Mouse (Mus musculus): ENCODE results near the gene Dnajc27. TPM values are rescaled to one million over a fixed set of nuclear protein-coding genes. Genes with fewer than 3 reads are reported as not detected.

The Dnajc27 gene
- polyA plus RNA-seq (2015; fragmentation: Nextera tagmentation; extraction: Ambion mirVana) = 2.1 and 2.8 TPM in 2 replicates

DNA sequence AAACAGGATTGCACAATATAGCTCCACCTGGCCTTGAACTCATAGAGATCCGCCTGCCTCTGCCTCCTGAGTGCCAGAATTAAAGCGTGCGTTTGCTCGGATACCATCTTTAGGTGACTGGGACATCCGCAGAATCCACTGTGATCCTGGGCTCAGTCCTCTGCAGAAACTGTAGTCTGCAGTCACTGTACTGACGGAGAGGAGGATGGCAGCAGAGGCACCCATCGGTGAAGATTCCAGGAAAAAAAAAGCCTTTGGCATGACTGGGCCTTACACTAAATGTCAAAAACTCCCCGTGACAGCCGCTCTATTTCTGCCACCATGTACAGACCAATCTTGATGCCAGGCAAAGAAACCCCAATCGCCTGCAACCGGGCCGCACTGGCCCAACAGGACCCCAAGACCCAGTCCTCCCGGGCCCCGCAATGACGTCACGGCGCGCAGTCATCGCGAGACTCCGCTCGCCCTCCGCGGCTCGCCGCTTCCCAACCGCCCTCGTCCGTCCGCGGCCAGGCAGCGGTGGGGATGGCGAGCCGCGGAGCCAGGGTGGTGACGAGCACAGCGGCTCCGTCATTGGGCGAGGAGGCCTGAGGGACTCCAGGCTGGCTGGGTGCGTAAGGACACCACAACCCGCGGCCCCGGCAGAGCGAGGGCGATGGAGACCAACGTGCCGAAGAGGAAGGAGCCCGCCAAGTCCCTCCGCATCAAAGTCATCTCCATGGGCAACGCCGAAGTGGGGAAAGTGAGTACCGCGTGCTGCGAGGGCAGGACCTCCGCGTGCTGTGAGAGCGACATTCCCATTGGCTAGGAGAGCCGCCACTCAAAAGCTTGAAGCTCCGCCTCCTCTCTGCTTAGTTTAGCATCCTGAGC is at the start of gene Dnajc27:
Gene Dnajc27, plus strand, starts transcription at position 452 of the 870 bp plus-strand sequence.

DNA sequence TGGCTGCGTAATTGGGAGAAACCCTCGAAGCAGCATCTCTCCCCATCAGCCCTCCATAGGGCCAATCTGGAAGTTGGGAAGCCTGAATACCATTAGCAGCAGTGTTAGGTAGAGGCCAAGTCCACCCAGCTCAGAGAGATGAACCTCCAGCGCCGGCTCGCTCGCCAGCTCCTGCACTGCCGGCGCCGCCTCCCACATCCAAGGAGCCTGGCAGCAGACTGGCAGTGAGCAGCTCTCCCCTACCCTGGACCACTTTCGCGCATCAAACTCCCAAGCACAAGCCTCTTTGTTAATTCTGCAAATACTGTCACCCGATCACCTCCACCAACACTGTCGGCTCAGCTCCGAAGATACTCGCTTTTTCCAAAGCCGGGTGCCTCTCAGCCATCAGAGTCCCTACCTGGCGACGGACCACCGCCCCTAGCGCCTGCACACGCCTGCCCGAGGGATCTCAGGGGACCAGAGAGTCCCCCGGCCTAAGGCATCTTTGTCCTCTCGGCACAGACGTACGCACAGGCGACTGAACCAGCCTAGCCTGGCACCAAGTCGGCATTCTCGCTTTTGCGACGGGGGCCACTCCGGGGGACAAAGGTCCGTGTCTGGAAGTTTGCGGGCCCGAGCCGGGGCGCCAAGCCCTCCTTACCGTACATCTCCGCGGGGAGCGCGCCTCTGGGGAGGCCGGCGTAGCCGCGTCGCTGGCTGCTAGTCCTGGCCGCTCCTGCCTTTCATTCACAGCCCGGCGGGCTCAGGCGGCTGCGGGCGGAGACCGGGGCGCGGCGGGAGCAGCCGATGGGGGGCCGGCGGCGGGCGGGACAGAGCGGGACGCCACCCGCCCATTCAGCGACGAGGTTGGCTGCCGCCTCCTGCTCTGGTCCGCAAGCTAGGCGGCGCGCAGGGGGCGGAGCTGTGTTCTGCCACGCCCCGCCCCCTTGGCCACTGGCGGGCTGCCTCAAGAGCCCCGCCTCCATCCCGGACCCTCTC is 44.0 kb upstream of the Dnajc27 start, which contains the start of gene Efr3b:
Gene Efr3b, minus strand, starts transcription at position 855 of the 981 bp plus-strand sequence.

DNA sequence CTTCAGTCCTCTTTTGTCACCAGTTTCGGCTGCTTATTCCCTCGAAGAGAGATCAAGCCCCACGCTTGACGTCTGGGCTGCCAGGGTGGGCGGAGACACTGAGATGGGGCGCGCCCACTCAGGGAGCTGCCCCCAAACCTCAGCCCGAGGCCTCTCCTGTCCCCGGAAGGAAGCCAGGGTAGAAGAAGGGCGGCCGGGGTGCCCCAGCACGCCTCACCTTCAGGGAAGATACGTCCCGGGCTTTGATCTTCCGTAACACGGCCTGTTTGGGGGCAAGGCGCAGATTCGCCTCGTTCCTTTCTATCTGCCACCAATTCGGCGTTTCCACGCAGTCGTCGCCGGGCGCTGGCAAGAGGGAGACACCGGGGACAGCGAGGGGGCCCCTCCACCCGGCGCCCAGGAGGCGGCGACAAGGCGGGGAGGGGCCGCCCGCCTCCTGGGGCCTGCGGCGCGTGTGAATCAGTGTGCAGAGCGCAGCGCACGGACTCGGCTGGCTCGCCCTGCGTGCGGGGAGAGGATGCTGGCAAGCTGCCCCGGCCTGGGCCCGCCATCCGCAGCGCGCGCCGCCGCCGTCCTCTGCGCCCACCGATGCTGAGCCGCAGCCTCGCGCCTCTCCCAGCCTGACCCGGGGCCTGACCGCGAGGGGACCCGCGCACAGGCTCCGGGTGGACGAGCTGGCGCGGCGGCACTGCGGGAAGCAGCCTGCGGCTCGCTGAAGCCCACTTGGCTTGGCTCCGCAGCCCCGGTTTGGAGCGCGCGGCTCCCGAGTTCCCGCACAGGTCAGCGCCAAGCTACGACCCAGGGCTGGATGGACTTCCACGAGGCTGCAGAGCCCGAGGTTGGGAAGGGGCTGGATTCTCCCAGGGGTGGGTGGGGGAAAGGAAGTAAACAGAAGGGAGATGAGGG is 50.8 kb downstream of the Dnajc27 start, which contains the start of gene Adcy3:
Gene Adcy3, plus strand, starts transcription at position 163 of the 906 bp plus-strand sequence.

Other genes with a start within 250 kb of the Dnajc27 start
- gene Pomc, start 127.6 kb upstream of the Dnajc27 start, polyA plus RNA-seq (2015; fragmentation: Nextera tagmentation; extraction: Ambion mirVana) = 0.46 and 1.1 TPM in 2 replicates
- gene Efr3b, start 43.7 kb upstream of the Dnajc27 start, polyA plus RNA-seq (2015; fragmentation: Nextera tagmentation; extraction: Ambion mirVana) = 0.72 and 1.2 TPM in 2 replicates
- gene Adcy3, start 50.5 kb downstream of the Dnajc27 start, polyA plus RNA-seq (2015; fragmentation: Nextera tagmentation; extraction: Ambion mirVana) = 1.6 and 2.7 TPM in 2 replicates
- gene Ptrhd1, start 151.4 kb downstream of the Dnajc27 start, polyA plus RNA-seq (2015; fragmentation: Nextera tagmentation; extraction: Ambion mirVana) = 3.9 and 4.4 TPM in 2 replicates
- gene Cenpo, start 151.7 kb downstream of the Dnajc27 start, polyA plus RNA-seq (2015; fragmentation: Nextera tagmentation; extraction: Ambion mirVana) = 13.8 and 14.4 TPM in 2 replicates

All from spleen, postnatal 0 days (tissue).